Mouse (Mus musculus) megakaryocyte, adult 5-6 weeks (primary cell): Measurements from ENCODE around the gene Pnkd. TPM values are rescaled to one million over a fixed set of nuclear protein-coding genes. Genes with fewer than 3 reads are reported as not detected.

Experiments
- ATAC-seq: 2 replicates; pipeline ENCODE4 v1.8.0; 2016; ENCODE audit warnings: mild to moderate bottlenecking, inconsistent platforms; ENCODE audit not compliant: poor library complexity, severe bottlenecking
- total RNA-seq, 2 experiments: library from RNA; stranded (forward) in 1 of 2; stranded (reverse) in 1 of 2; fragments of 153-499, 151-499 nt in 1 of 2; fragments of 221-1000, 200-1000 nt in 1 of 2; gene quantifications; 2 replicates each; pipeline versions ENCODE4 v1.2.3 to v1.2.4; 2015 to 2017

The Pnkd gene
- total RNA-seq, 2 experiments from 2014 or later, result 8.9 to 23.6 TPM

DNA sequence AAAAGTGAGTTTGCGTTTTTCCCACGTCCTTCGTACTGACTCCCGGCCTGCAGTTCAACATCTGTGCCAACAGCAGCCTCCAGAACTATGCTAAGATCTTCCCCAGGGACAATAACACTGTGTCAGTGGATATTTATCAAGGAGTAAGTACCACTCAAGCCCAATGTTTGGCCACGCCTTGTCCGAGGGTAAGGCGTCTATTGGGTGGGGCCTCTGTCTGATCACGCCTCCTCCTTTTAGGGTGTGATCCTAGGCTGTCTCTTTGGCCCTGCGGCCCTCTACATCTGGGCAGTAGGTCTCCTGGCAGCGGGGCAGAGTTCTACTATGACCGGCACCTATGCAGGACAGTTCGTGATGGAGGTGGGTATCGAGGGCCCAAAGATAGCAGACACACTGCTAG, 98.7 kb downstream of the Pnkd start:
- ATAC-seq, result no peak

DNA sequence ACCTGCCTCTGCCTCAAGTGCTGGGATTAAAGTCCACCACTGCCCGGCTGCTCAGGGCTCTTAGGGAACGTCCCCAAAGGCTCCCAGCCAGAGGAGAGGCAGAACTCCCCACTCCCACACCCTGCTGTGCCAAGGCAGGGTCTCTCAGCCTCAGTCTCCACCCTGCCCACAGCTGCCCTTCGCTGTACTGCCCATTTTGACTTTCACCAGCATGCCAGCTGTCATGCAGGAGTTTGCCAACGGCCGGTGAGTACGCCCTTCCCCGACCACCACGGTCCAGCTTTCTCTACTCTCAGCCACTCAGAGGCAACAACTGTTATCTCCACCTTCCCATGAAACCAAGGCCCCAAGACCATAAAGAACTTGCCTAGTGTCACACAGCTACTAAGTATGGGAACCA, 99.8 kb downstream of the Pnkd start:
- no peak for ATAC-seq

DNA sequence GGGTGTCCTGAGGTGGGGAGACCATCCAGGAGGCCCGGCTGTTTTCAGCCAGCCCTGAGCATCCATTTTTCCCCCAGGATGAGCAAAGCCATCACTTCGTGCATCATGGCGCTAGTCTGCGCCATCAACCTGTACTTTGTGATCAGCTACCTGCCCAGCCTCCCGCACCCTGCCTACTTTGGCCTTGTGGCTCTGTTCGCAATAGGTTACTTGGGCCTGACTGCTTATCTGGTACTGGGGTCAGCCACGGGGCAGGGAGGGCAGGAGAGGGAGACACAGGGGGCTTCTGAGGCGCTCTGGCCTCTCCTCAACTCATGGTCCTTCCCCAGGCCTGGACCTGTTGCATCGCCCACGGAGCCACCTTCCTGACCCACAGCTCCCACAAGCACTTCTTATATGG, 100.3 kb downstream of the Pnkd start:
- no peak for ATAC-seq

DNA sequence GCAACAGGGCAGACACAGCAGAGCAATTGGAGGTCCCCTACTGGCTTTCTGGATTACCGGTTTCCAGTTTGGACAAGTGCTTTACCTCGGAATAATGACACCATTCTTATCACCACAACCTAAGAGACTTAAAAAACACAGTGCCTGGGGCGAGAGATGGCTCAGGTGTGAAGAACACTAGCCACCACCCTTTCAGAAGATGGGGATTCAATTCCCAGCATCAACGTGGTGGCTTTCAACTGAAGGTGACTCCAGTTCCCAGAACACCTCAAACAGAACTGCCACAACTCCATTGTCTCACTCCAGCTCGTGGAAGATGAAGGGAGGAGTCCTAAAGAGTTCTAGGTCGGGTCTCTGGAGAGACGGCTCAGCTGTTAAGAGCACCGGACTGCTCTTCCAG, 100.8 kb downstream of the Pnkd start:
- ATAC-seq, result no peak

DNA sequence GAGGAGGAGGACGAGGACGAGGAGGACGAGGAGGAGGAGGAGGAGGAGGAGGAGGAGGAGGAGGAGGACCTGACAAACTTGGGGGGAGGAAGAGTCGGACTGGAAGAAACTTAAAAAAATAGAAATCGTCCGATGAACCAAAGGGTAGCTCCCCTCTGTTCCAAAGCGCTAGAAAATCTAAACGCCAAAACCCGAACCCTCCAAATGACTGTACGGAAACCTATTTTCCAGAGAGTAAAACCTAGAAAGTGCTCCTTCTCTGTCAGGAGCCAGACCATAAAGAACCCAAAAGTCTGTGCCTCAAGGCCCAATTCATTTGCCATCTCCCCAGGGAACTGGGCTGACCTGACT, 101.6 kb downstream of the Pnkd start:
- ATAC-seq, result no peak

DNA sequence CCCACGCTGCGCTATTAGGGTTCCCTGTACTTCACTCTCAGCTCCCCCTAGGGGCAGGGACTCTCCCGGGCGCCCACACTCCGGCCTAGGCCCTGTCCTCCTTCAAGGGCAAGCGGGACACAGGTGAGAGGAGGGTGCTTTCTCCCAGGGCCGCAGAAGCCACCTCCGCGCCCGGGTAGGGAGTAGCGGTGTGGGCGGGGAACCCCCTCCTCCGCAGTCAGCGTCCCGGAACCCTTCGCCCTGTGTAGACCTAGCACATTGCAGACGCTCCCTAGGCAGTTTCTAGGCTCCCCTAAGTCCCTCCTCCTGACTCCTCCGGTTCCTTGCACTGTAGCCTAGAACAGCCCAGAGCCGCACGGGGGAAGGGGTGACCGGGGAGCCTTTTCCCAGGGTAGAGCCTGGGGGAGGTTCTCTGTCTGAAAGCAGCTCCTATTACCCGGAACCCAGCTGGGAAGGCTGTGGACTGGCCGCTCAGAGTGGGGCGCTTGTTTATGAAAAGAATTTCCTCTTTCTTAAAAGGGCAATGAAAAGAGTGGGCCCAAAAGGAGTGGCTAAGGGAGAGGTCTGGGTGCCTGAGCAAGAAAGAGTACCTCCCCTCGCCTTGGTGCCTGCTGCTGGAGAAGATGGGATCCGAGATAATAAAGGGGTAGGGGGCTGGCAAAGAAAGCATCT, 102.1 kb downstream of the Pnkd start:
- ATAC-seq, result peak; percentile 59

DNA sequence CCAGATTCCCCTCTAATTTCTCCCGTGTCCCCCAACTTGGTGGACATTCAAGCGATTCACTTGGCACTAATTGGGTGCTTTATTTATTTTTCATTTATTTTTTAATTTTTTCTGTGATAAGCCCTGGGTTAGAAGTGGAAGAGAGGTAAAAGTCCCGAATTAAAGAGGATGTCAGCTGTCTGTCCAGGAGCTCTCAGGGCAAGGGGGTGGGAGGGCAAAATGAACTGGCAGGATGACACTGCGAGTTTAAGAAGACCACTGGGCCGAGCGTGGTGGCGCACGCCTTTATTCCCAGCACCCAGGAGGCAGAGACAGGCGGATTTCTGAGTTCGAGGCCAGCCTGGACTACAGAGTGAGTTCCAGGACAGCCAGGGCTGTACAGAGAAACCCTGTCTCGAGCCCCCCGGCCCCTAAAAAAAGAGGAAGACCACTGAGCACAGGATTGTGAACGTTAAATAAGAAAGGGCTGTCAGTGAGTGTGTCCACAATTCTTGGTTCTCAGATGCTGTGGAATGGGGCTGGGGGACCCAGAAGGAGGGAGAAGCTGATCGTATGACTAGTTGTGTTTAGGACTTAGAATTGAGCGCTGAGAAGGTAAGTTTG, 102.8 kb downstream of the Pnkd start:
- no peak for ATAC-seq

DNA sequence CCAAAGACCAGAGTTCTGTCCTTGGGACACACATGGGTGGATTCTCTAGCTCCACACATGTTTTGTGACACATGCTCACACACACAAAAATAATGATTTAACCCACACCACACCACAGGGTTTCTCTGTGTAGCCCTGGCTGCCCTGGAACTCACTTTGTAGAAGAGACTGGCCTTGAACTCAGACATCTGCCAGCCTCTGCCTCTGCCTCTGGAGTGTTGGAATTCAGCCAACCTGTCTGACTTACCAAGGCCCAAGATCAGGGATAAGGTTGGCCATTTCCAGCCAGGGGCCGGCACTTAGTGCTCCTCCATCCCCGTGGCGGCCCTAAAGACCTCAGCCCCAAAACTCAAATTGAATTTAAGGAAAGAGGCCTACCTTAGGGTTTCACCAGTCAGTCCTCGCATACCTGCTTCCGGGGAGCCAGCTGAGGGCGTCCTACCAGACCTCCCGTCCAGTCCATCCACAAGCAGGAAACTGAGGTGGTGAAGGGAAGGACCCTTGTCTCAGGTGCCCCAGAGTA, 103.7 kb downstream of the Pnkd start:
- ATAC-seq, result no peak

DNA sequence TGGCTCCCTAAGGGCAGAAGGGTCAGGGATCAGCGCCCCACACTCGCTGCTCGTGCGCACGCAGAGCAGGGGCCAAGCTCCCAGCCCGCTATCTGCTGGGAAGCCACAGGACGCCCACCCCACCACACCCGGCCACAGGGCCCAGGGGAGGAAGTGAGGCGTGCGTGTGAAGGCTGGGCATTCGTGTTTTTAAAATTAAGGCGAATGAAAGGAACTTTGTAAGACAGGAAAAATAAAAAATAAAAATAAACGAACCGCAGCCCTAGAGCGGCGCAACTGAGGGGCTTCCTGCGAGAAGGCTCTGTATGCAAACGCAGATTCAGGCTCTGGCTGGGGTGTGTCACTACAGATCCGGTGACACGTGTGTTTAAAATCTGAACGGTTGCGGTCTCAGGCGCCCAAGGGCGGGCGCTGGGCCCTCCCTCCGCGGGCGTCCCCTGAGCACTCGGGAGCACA, 105.1 kb downstream of the Pnkd start:
- ATAC-seq, result no peak

DNA sequence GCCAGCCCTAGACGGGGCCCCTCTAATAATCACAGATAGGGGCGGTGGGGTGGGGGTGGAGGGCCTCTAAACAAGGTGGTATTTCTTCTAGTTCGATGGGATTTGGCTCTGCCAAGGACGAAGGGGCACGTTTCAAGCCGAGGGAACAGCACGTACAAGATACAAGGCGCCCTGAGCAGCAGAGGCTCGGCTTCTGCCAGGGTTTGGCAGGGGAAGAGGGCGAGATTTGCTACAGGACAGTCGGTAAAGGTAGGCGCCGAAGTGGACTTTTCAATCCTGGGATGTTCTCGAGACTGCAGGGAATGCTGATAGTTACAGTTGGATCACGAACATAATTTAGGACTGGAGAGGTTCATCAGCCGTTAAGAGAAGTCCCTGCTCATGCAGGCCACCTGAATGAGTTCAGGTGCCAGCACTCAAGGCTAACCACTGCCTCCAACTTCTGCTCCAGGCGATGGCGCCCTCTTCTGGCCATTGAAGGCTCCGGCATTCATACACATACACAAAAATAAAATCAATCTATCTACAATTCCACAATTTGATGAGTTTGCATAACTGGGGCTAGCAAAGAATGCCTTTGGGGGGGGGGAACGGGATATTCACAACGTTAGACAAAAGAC, 105.7 kb downstream of the Pnkd start:
- ATAC-seq, result peak; percentile 16

DNA sequence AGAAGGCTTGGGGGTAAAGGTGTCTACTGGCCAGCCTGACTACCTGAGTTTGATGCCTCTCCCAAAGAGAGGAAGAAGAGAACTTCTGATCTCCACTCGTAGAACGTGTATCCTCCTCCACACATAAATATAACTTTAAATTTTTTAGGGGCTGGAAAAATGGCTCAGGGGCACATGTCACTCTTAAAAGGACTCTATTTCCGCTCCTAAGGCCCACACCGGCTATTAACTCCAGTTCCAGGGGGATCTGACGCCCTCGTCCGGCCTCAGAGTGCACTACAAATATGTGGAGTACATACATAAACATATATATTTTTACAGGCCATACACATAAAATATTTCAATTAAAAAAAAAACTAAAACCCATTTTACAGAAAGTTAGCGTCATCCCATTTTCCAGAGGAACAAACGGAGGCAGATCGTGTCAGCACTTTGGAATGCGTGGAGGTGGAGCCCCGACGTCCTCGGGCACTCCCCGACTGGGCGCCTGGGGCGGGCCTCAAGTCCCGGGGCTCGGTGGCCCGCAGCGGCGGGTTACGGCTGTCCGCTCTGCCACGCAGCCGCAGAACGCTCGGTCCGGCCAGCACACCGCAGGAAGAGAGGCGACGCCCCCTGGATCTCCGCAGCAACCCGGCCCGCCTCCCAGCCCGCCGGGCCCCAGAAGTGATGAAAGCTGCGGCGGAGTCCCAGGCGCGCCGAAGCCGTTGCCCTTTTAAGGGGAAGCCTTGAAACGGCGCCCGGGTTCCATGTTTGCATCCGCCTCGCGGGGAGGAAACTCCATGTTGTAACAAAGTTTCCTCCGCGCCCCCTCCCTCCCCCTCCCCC, 106.4 kb downstream of the Pnkd start, which contains the start of gene Ctdsp1:
TSS of gene Ctdsp1 (plus strand) at position 586 of the 825 bp plus-strand sequence.
- peak; percentile 63 for ATAC-seq

DNA sequence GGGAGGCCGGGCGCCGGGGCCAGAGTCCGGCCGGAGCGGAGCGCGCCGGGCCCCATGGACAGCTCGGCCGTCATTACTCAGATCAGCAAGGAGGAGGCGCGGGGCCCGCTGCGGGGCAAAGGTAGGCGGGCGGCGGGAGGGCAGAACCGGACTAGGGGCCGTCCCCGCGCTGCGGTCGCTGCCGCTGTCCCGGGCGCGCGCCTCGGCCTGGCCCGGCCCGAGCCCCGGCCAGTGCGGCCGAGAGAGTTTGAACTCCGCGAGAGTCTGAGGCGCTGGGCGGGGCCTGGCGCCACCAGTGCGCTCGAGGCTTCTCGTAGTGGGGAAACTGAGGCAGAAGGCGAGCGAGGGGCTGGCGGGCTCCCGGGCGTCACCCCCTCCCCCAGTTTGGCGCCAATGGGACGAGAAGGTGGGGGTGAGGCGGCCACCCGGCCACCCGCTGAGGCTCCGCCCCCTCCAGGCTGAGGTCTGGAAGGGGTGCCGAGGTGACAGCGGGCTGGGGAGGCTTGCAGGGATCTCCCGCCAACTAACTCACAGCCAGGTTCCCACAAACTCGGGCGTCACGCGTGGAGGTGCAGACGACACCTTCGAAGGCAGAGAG, 107.2 kb downstream of the Pnkd start:
- ATAC-seq, result peak; percentile 35

DNA sequence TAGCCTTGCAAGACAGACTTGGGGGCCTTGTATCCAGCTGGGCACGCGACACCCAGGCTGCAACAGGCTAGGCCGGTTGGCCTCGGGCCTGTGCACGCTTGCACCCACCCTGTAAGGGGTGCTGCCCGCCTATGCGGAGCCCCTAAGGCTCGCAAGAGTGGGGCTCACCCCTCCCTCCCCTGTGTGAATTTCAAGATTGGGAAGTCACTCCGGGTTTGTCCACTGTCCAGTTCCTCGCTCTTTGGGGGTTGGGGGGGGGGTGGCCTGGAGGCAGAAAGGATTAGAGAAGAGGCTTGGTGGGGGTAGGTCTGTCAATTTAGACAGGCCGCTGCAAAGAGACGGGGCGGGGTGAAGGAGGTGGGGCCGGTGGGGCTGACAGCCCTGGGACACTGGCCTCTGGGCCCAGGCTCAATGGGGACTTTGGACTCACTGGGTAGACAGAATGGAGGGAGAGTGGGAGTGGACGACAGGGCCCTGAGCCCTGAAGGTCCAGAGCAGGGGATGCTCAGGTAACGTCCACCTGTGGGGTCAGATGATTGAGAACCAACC, 107.8 kb downstream of the Pnkd start:
- no peak for ATAC-seq

DNA sequence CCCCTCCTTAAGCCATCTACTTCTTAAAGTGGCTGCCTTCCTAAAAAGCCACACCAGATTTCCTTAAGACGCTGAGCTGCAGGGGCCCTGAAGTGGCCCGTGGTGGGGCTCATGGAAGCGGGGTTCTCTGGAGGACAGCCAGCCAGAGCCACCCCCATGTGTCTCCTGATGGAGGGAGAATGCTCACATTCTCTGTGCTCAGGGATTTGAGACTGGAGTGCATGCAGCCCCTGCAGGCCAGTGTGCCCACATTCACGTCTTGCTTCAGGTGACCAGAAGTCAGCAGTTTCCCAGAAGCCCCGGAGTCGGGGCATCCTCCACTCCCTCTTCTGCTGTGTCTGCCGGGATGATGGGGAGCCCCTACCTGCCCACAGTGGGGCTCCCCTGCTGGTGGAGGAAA, 108.3 kb downstream of the Pnkd start:
- ATAC-seq, result no peak

DNA sequence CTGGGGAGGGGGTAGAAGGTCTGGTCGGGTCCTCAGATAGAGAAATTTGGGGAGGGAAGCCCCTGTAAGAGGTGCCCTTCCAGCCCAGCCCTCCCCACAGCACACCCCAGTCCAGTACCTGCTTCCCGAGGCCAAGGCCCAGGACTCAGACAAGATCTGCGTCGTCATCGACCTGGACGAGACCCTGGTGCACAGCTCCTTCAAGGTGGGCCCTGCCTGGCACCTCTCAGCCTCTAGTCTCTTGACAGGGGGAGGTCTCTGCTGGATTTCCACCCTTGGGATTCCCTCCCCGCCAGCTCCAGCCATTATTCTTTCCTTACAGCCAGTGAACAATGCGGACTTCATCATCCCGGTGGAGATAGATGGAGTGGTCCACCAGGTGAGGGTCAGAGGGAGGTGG, 109.0 kb downstream of the Pnkd start:
- no peak for ATAC-seq

DNA sequence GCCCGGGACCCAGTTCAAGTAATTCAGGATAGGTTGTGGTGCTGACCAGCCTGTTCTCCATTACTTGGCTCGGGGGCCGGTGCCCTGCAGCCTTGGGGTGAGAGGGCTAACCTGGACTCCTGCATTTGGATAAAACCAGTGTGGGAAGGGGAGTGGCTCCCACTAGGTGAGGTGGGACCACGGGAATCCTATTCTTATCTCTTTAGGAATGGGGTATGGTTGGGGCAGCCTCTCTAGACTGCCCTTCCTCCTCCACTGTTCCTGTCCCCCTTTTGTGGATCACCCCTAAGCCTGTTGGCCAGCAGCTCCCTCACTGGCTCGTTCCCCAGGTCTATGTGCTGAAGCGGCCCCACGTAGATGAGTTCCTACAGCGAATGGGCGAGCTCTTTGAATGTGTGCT, 109.6 kb downstream of the Pnkd start:
- no peak for ATAC-seq

DNA sequence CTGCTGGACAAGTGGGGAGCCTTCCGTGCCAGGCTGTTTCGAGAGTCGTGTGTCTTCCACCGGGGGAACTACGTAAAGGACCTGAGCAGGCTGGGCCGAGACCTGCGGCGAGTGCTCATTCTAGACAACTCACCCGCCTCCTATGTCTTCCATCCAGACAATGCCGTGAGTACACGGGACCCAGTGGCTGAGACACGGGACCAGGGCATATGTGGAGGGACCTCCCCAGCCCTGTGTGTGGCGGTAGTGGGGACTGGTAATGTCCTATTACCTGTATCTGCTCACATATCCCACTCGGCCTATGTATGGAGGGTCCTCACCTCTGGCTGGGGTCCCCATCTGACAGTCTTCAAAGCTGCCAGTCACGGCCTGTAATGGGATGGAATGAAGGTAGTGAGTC, 110.1 kb downstream of the Pnkd start:
- ATAC-seq, result no peak

DNA sequence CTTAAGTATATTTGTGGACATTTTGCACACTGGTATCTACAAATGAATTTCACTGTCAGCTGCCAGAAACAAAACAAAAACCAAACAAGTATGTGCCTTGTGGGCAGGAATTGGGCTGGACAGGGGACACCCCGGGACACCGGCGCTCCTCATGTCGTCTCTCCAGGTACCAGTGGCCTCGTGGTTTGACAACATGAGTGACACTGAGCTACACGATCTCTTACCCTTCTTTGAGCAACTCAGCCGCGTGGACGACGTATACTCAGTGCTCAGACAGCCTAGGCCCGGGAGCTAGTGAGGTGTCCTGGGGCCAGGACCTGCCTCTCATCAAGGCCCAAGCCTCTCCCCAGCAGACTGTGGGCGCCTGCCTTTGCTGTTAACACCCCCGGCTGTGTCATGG, 110.6 kb downstream of the Pnkd start:
- no peak for ATAC-seq

DNA sequence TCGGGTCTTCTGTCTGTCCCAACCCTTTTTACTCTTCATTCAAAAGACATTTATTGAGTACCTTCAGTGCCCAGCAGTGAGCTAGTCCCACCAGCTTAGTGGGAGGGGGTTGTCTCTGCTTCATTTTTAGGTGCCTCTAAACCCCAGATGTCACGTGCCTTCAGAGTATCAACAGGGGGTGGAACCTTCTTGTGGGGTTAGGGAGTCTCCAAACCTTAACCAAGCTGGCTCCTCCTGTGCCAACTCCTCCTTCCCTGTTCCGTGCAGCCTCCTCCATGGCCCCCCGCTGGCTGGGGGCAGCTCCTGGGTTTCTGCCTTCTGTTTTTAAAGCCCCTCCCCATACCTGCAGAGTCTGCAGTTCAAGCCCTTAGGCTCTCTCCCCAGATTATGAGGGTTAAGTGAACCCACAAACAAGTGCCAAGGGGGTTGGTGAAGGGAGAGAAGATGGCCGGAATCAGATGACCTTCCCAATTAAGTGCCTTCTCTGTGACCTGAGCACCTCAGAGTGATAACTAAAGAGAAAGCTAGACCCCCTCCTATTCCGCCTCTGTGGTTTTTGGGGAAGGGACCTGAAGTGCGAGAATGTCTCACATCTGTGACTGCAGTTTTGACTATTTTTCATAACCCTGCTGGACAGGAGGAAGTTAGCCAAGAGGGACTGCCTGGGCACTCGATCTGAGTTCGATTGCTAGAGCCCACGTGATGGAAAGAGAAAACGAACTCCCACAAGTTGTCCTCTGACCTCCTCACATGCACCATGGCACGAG, 111.9 kb downstream of the Pnkd start:
- ATAC-seq, result peak; percentile 34
